Mouse (Mus musculus) limb, embryonic 10.5 days (tissue): ENCODE measurements around the gene Fbn1. TPM values are rescaled to one million over a fixed set of nuclear protein-coding genes. Genes with fewer than 3 reads are reported as not detected.

Source experiments
- DNase-seq: peaks from one replicate; pipeline ENCODE4 v3.0.0-alpha.2; 2017; ENCODE audit warnings: low spot score
- H3K27ac ChIP-seq: fragments of 300-500 bp; sonication (generic); 2 replicates; pipeline ENCODE4 v1.5.1; 2016; ENCODE audit warnings: mild to moderate bottlenecking
- H3K27me3 ChIP-seq: fragments of 300-500 bp; sonication (generic); 2 replicates; pipeline ENCODE4 v1.6.1; 2016; ENCODE audit warnings: low read depth, mild to moderate bottlenecking; ENCODE audit not compliant: poor library complexity, severe bottlenecking
- H3K36me3 ChIP-seq: fragments of 300-500 bp; sonication (generic); 2 replicates; pipeline ENCODE4 v1.6.1; 2016; ENCODE audit warnings: mild to moderate bottlenecking, moderate library complexity
- H3K4me1 ChIP-seq: fragments of 300-500 bp; sonication (generic); 2 replicates; pipeline ENCODE4 v1.6.1; 2016
- H3K4me3 ChIP-seq: fragments of 300-500 bp; sonication (generic); 2 replicates; pipeline ENCODE4 v1.5.1; 2016; ENCODE audit warnings: mild to moderate bottlenecking, moderate library complexity
- H3K9me3 ChIP-seq: fragments of 300-500 bp; sonication (generic); replicated peaks from 2 replicates; pipeline ENCODE4 v1.6.1; 2016; ENCODE audit warnings: mild to moderate bottlenecking
- WGBS: fragments of 180-500 bp; shearing (Covaris S2); methylation state at CpG from one replicate; pipeline ENCODE4 v1.1.7; 2016; 5-methylcytosine and 5-hydroxymethylcytosine counted together
- polyA plus RNA-seq: library from polyadenylated mRNA; unstranded; fragments of >200 nt; fragmentation: Nextera tagmentation; extraction: Ambion mirVana; gene quantifications from 2 replicates; pipeline ENCODE4 v1.2.1, GENCODE M21; 2016

Fbn1 gene
- polyA plus RNA-seq, 1 experiment from 2014 or later, result 5.6 TPM

GRCm38 (mm10) chr2:125494291-125494690, 13.5 kb downstream of the Fbn1 start:
- no peaks in the 10 kb centered on the region for H3K36me3 ChIP-seq
- H3K9me3 ChIP-seq, result no peaks in the 10 kb centered on the region
- no peak overlapping the region for H3K27ac ChIP-seq
- 96% methylated on average over 2 of the region's 2 CpGs for WGBS
- DNase-seq, result no peak
- peaks cover 21% of the 10 kb centered on the region for H3K4me1 ChIP-seq
- peaks cover 61% of the 10 kb centered on the region; the same call in 1 of the 2 replicates for H3K27me3 ChIP-seq
- no peak overlapping the region for H3K4me3 ChIP-seq

- no peak overlapping the region for H3K27ac ChIP-seq
- no peak overlapping the region for H3K4me3 ChIP-seq
- peaks cover 56% of the 10 kb centered on the region; the same call in 1 of the 2 replicates for H3K27me3 ChIP-seq
- H3K36me3 ChIP-seq, result no peaks in the 10 kb centered on the region
- DNase-seq, result no peak
- H3K9me3 ChIP-seq, result no peaks in the 10 kb centered on the region
- 59% methylated on average over 15 of the region's 15 CpGs for WGBS
- H3K4me1 ChIP-seq, result peaks cover 27% of the 10 kb centered on the region
Measured at GRCm38 (mm10) chr2:125492050-125492900, 15.5 kb downstream of the Fbn1 start.

GRCm38 (mm10) chr2:125489979-125490378, 17.8 kb downstream of the Fbn1 start:
- Histone ChIP-seq H3K9me3 (no peaks in the 10 kb centered on the region), H3K4me3 (no peak overlapping the region), H3K27me3 (peaks cover 39% of the 10 kb centered on the region; the same call in 1 of the 2 replicates), H3K4me1 (peaks cover 31% of the 10 kb centered on the region), H3K36me3 (no peaks in the 10 kb centered on the region), H3K27ac (no peak overlapping the region)
- WGBS, result 97% methylated on average over 1 of the region's 1 CpGs
- no peak for DNase-seq

- H3K36me3 ChIP-seq, result no peaks in the 10 kb centered on the region
- H3K9me3 ChIP-seq, result no peaks in the 10 kb centered on the region
- peaks cover 19% of the 10 kb centered on the region for H3K4me1 ChIP-seq
- H3K27me3 ChIP-seq, result peaks cover 10% of the 10 kb centered on the region; the same call in 1 of the 2 replicates
- no peak overlapping the region for H3K27ac ChIP-seq
- DNase-seq, result no peak
- 85% methylated on average over 9 of the region's 9 CpGs for WGBS
- H3K4me3 ChIP-seq, result no peak overlapping the region
Measured at GRCm38 (mm10) chr2:125484910-125485309, 22.9 kb downstream of the Fbn1 start.

- no peak overlapping the region for H3K27ac ChIP-seq
- H3K4me3 ChIP-seq, result no peak overlapping the region
- 0 out of 2 replicates have a peak, but pooled peaks cover 4% of the 10 kb centered on the region for H3K27me3 ChIP-seq
- no peak for DNase-seq
- H3K4me1 ChIP-seq, result peaks cover 19% of the 10 kb centered on the region
- H3K9me3 ChIP-seq, result no peaks in the 10 kb centered on the region
- no peaks in the 10 kb centered on the region for H3K36me3 ChIP-seq
Measured at GRCm38 (mm10) chr2:125484164-125484563, 23.6 kb downstream of the Fbn1 start.

GRCm38 (mm10) chr2:125481531-125482317, 26.1 kb downstream of the Fbn1 start:
- H3K4me1 ChIP-seq, result peaks cover 9% of the 10 kb centered on the region
- no peaks in the 10 kb centered on the region for H3K36me3 ChIP-seq
- 94% methylated on average over 9 of the region's 9 CpGs for WGBS
- no peaks in the 10 kb centered on the region for H3K27me3 ChIP-seq
- no peaks in the 10 kb centered on the region for H3K9me3 ChIP-seq
- no peak overlapping the region for H3K4me3 ChIP-seq
- no peak overlapping the region for H3K27ac ChIP-seq
- no peak for DNase-seq

- Histone ChIP-seq H3K27ac (no peak overlapping the region), H3K4me1 (peaks cover 9% of the 10 kb centered on the region), H3K9me3 (no peaks in the 10 kb centered on the region), H3K4me3 (no peak overlapping the region), H3K27me3 (no peaks in the 10 kb centered on the region), H3K36me3 (no peaks in the 10 kb centered on the region)
- 85% methylated on average over 4 of the region's 4 CpGs for WGBS
- no peak for DNase-seq
Measured at GRCm38 (mm10) chr2:125481116-125481515, 26.7 kb downstream of the Fbn1 start.

- no peak for DNase-seq
- 82% methylated on average over 5 of the region's 5 CpGs for WGBS
Measured at GRCm38 (mm10) chr2:125480057-125480456, 27.7 kb downstream of the Fbn1 start.

GRCm38 (mm10) chr2:125478705-125479104, 29.1 kb downstream of the Fbn1 start:
- Histone ChIP-seq H3K4me3 (no peak overlapping the region), H3K27me3 (no peaks in the 10 kb centered on the region), H3K4me1 (peaks cover 9% of the 10 kb centered on the region), H3K36me3 (0 out of 2 replicates have a peak, but pooled peaks cover 3% of the 10 kb centered on the region), H3K27ac (no peak overlapping the region), H3K9me3 (no peaks in the 10 kb centered on the region)
- DNase-seq, result no peak
- 74% methylated on average over 4 of the region's 4 CpGs for WGBS

More at GRCm38 (mm10) chr2:125480057-125480456, 27.7 kb downstream of the Fbn1 start:
- Histone ChIP-seq H3K4me1 (peaks cover 9% of the 10 kb centered on the region), H3K36me3 (0 out of 2 replicates have a peak, but pooled peaks cover 3% of the 10 kb centered on the region), H3K4me3 (no peak overlapping the region), H3K27me3 (no peaks in the 10 kb centered on the region), H3K9me3 (no peaks in the 10 kb centered on the region), H3K27ac (no peak overlapping the region)

GRCm38 (mm10) chr2:125477367-125477766, 30.4 kb downstream of the Fbn1 start:
- DNase-seq, result no peak
- Histone ChIP-seq H3K36me3 (0 out of 2 replicates have a peak, but pooled peaks cover 3% of the 10 kb centered on the region), H3K9me3 (no peaks in the 10 kb centered on the region), H3K4me1 (peaks cover 9% of the 10 kb centered on the region), H3K27me3 (no peaks in the 10 kb centered on the region), H3K27ac (no peak overlapping the region), H3K4me3 (no peak overlapping the region)
- WGBS, result 81% methylated on average over 3 of the region's 3 CpGs

- peaks cover 9% of the 10 kb centered on the region for H3K4me1 ChIP-seq
- 80% methylated on average over 3 of the region's 3 CpGs for WGBS
- no peaks in the 10 kb centered on the region for H3K27me3 ChIP-seq
- 0 out of 2 replicates have a peak, but pooled peaks cover 3% of the 10 kb centered on the region for H3K36me3 ChIP-seq
- no peaks in the 10 kb centered on the region for H3K9me3 ChIP-seq
- H3K27ac ChIP-seq, result no peak overlapping the region
- DNase-seq, result no peak
- no peak overlapping the region for H3K4me3 ChIP-seq
Measured at GRCm38 (mm10) chr2:125476231-125476630, 31.6 kb downstream of the Fbn1 start.

- no peaks in the 10 kb centered on the region for H3K9me3 ChIP-seq
- WGBS, result 87% methylated on average over 5 of the region's 5 CpGs
- H3K27ac ChIP-seq, result no peak overlapping the region
- no peak for DNase-seq
- peaks cover 9% of the 10 kb centered on the region for H3K4me1 ChIP-seq
- no peaks in the 10 kb centered on the region for H3K27me3 ChIP-seq
- H3K36me3 ChIP-seq, result 0 out of 2 replicates have a peak, but pooled peaks cover 3% of the 10 kb centered on the region
- H3K4me3 ChIP-seq, result no peak overlapping the region
Measured at GRCm38 (mm10) chr2:125474690-125475089, 33.1 kb downstream of the Fbn1 start.

GRCm38 (mm10) chr2:125473228-125473627, 34.6 kb downstream of the Fbn1 start:
- Histone ChIP-seq H3K4me3 (no peak overlapping the region), H3K9me3 (no peaks in the 10 kb centered on the region), H3K36me3 (0 out of 2 replicates have a peak, but pooled peaks cover 3% of the 10 kb centered on the region), H3K27ac (no peak overlapping the region), H3K4me1 (peaks cover 9% of the 10 kb centered on the region), H3K27me3 (no peaks in the 10 kb centered on the region)
- 85% methylated on average over 2 of the region's 2 CpGs for WGBS
- no peak for DNase-seq
